Mouse (Mus musculus): ENCODE data around the gene Krtap10-10.

GRCm38 (mm10) chr10:77882553-77882952, 46.8 kb downstream of the Krtap10-10 start:
- TF ChIP-seq POLR2A (IDR thresholded peaks at IDR 0.05; ENCODE audit: extremely low read depth, insufficient read depth, low read length) (no peak), CTCF (IDR thresholded peaks at IDR 0.05; ENCODE audit: extremely low read depth, insufficient read depth, low read length) (no peak)

Data from cortical plate, adult 2 months (tissue).